Mouse (Mus musculus) brain, embryonic 18.5 days (tissue): ENCODE data around the gene Spdye4b.
A peak's percentile ranks its signal among the peaks of the same experiment; 100 is the strongest.
"Not testable (repeated sequence)": the region's sequence is repeated elsewhere in the genome, so short reads cannot be mapped to it uniquely, and the experiment has no call there.

Experiments
- DNase-seq: peaks from one replicate; pipeline ENCODE4 v3.0.0-alpha.2; 2012; ENCODE audit warnings: low read depth, low spot score

Spdye4b gene

GRCm38 (mm10) chr5:143180255-143181076, at the start of gene Spdye4b, which contains the start of gene Rbak:
Spdye4b (plus strand) TSS chr5:143181017.
Rbak (minus strand) TSS chr5:143180775.
- peak; percentile 93 for DNase-seq

GRCm38 (mm10) chr5:143132935-143133514, 47.8 kb upstream of the Spdye4b start:
- DNase-seq, result no peak

- not testable (repeated sequence) for DNase-seq
Measured at GRCm38 (mm10) chr5:143134216-143135010, 46.4 kb upstream of the Spdye4b start.

- DNase-seq, result no peak
Measured at GRCm38 (mm10) chr5:143135042-143135441, 45.8 kb upstream of the Spdye4b start.

- no peak for DNase-seq
Measured at GRCm38 (mm10) chr5:143137580-143137979, 43.2 kb upstream of the Spdye4b start.

- no peak for DNase-seq
Measured at GRCm38 (mm10) chr5:143147481-143147880, 33.3 kb upstream of the Spdye4b start, which contains the start of gene Olfr718-ps1. Olfr718-ps1 (minus strand) TSS chr5:143147581.

- no peak for DNase-seq
Measured at GRCm38 (mm10) chr5:143148661-143149060, 32.2 kb upstream of the Spdye4b start.

- no peak for DNase-seq
Measured at GRCm38 (mm10) chr5:143149536-143149935, 31.3 kb upstream of the Spdye4b start.

- DNase-seq, result no peak
Measured at GRCm38 (mm10) chr5:143150044-143150443, 30.8 kb upstream of the Spdye4b start.

GRCm38 (mm10) chr5:143153756-143154155, 27.1 kb upstream of the Spdye4b start:
- DNase-seq, result no peak

- no peak for DNase-seq
Measured at GRCm38 (mm10) chr5:143155534-143155933, 25.3 kb upstream of the Spdye4b start.

GRCm38 (mm10) chr5:143165508-143166070, 15.2 kb upstream of the Spdye4b start:
- no peak for DNase-seq

- no peak for DNase-seq
Measured at GRCm38 (mm10) chr5:143175970-143176369, 4.8 kb upstream of the Spdye4b start.

GRCm38 (mm10) chr5:143177541-143178200, 3.1 kb upstream of the Spdye4b start:
- DNase-seq, result no peak

GRCm38 (mm10) chr5:143179179-143179578, 1.6 kb upstream of the Spdye4b start:
- no peak for DNase-seq

GRCm38 (mm10) chr5:143188014-143188413, 7.2 kb downstream of the Spdye4b start:
- not testable (repeated sequence) for DNase-seq

GRCm38 (mm10) chr5:143192806-143193205, 12.0 kb downstream of the Spdye4b start:
- DNase-seq, result no peak

GRCm38 (mm10) chr5:143194747-143195146, 13.9 kb downstream of the Spdye4b start:
- DNase-seq, result not testable (repeated sequence)

- DNase-seq, result no peak
Measured at GRCm38 (mm10) chr5:143195166-143195565, 14.3 kb downstream of the Spdye4b start.

GRCm38 (mm10) chr5:143196506-143196905, 15.7 kb downstream of the Spdye4b start:
- no peak for DNase-seq

- no peak for DNase-seq
Measured at GRCm38 (mm10) chr5:143205015-143205414, 24.2 kb downstream of the Spdye4b start.
